Mouse (Mus musculus) C2C12 (cell line): Measurements from ENCODE around the gene Syn3. TPM values are rescaled to one million over a fixed set of nuclear protein-coding genes. Genes with fewer than 3 reads are reported as not detected.
"Not testable (repeated sequence)": the region's sequence is repeated elsewhere in the genome, so short reads cannot be mapped to it uniquely, and the experiment has no call there.

Source experiments
- H3K27me3 ChIP-seq: one replicate; pipeline ENCODE4 v1.6.1; 2011; ENCODE audit not compliant: control insufficient read depth, insufficient read depth, insufficient read length
- H3K36me3 ChIP-seq: one replicate; pipeline ENCODE4 v1.6.1; 2011; ENCODE audit not compliant: control insufficient read depth, insufficient read depth
- H3K4me3 ChIP-seq: one replicate; pipeline ENCODE4 v1.5.1; 2011; ENCODE audit warnings: mild to moderate bottlenecking, control low read depth; ENCODE audit not compliant: poor library complexity, insufficient read depth, severe bottlenecking
- H3K79me2 ChIP-seq: one replicate; pipeline ENCODE4 v1.6.1; 2011; ENCODE audit not compliant: control insufficient read depth, insufficient read depth
- H3K79me3 ChIP-seq: one replicate; pipeline ENCODE4 v1.6.1; 2011; ENCODE audit warnings: low read depth, control low read depth
- H3ac ChIP-seq: one replicate; pipeline ENCODE3; 2011; ENCODE audit warnings: low read depth; ENCODE audit not compliant: control insufficient read depth, insufficient read length
- CEBPB ChIP-seq: IDR thresholded peaks from one replicate; pipeline ENCODE4 v1.6.1; 2011; ENCODE audit warnings: low read depth, mild to moderate bottlenecking, control low read depth, moderate library complexity
- CTCF ChIP-seq: IDR thresholded peaks from one replicate; pipeline ENCODE4 v1.5.1; 2011; ENCODE audit not compliant: control insufficient read depth, insufficient read depth, insufficient read length
- FOSL1 ChIP-seq: IDR thresholded peaks from one replicate; pipeline ENCODE4 v1.8.0; 2011; ENCODE audit warnings: mild to moderate bottlenecking, low read length; ENCODE audit not compliant: poor library complexity, insufficient read depth, severe bottlenecking
- MAX ChIP-seq: IDR thresholded peaks from one replicate; pipeline ENCODE4 v1.6.1; 2011; ENCODE audit warnings: mild to moderate bottlenecking, control low read depth
- MYOD1 ChIP-seq: IDR thresholded peaks from one replicate; pipeline ENCODE4 v1.6.1; 2011; ENCODE audit warnings: low read depth; ENCODE audit not compliant: control insufficient read depth, insufficient read length
- MYOG ChIP-seq: IDR thresholded peaks from one replicate; pipeline ENCODE4 v1.6.1; 2011; ENCODE audit not compliant: control insufficient read depth, insufficient read length; ENCODE audit errors: extremely low read depth
- USF1 ChIP-seq: IDR thresholded peaks from one replicate; pipeline ENCODE4 v1.6.1; 2011; ENCODE audit warnings: low read depth, mild to moderate bottlenecking, control low read depth, moderate library complexity
- polyA plus RNA-seq: library from polyadenylated mRNA; unstranded; fragments of >200 nt; fragmentation: generic; extraction: Trizol; gene quantifications from one replicate; pipeline ENCODE4 v1.2.1, GENCODE M21; 2012; ENCODE audit warnings: missing spikeins

Gene Syn3
- polyA plus RNA-seq, 1 experiment, result 0.20 TPM

DNA sequence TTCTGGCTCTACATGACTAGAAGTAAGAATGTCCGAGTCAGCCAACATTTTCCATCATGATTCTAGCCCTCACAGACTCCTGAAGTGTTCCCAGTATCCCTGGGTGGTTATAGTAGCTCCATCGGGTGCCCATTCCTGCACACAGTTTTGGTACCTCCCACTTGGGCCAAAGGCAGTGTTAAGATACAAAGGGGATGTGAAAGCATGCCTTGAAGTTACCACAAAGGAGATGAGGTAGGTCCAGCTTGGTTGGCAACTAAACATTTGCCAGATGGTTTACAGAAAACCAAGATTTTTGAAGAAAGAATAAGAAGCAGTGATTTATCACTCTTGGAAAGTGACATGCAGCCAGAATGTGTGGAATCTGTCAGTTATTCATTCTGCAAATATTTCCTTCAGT is 53.5 kb downstream of the Syn3 start:
- Histone ChIP-seq H3K36me3 (no peaks in the 10 kb centered on the region), H3K79me2 (no peaks in the 10 kb centered on the region), H3K4me3 (no peak overlapping the region), H3K27me3 (no peaks in the 10 kb centered on the region), H3ac (no peak overlapping the region), H3K79me3 (no peaks in the 10 kb centered on the region)
- TF ChIP-seq FOSL1 (no peak), MYOD1 (no peak), MAX (peak; percentile 44), MYOG (no peak), USF1 (no peak), CTCF (no peak)

DNA sequence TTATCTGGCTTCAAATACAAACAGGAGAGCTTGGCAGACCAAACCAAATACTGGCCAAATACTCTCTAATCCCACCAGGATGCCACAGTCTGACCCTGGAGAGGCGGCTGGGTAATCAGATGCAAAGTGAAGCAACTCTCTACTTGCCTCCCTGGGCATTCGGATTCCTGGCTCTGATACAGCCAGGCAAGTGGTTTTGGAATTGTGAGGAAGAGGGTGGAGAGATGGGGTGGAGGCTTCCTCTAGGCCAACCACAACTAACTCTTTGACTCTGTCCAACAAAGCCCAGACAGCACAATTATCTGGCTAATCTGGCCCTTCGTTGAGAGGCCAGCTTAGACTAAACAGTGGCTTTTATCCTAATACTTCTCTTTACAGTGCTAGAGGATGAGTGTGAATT is 54.0 kb downstream of the Syn3 start:
- Histone ChIP-seq H3K79me2 (no peaks in the 10 kb centered on the region), H3K4me3 (no peak overlapping the region), H3K27me3 (no peaks in the 10 kb centered on the region), H3K36me3 (no peaks in the 10 kb centered on the region), H3ac (no peak overlapping the region), H3K79me3 (no peaks in the 10 kb centered on the region)
- TF ChIP-seq CEBPB (peak; percentile 24), MYOD1 (no peak), USF1 (no peak)

DNA sequence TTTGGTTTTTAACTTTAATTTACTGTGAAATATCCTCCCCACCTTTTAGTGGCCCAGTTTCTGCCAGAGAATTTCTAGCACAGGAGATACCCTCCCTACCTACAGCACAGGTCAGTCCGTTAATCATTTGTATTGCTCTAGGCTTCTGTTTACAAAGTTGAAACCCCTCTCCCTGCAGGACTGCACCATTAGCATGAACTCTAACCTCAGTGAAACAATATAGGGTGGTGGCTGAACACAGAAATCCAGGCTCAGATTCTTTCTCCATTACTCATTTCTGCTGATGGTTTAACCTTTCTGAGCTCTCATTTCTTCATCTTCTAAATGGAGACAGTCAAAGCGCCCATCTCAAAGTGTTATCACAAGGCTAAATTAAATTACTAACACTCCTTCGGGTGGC is 56.9 kb downstream of the Syn3 start:
- Histone ChIP-seq H3K79me2 (no peaks in the 10 kb centered on the region), H3K27me3 (no peaks in the 10 kb centered on the region), H3K36me3 (no peaks in the 10 kb centered on the region), H3K4me3 (no peak overlapping the region), H3K79me3 (no peaks in the 10 kb centered on the region), H3ac (no peak overlapping the region)
- TF ChIP-seq MYOG, result no peak
- no peak for TF ChIP-seq MYOD1
- no peak for TF ChIP-seq FOSL1
- TF ChIP-seq MAX, result no peak
- TF ChIP-seq CEBPB, result no peak
- TF ChIP-seq CTCF, result no peak
- no peak for TF ChIP-seq USF1

DNA sequence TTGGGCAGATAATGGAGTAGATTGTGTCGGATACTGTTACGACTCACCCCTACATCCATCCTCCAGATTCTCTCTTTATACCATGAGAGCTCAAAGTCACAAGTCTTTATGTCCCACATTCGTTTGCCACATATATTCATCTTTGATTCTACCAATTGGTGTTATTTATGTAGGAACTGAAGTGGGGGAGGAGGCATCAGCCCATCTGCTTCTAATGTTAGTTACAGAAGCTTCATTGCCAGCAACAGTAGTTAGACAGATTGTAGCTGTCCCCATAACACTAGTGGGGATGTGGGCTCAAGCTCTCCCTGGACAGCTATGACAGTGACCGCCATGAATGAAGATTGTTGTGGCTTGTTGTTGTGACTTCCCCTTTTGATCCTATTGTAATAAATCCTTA is 59.1 kb downstream of the Syn3 start:
- no peaks in the 10 kb centered on the region for H3K36me3 ChIP-seq
- TF ChIP-seq FOSL1 (no peak), CTCF (no peak), USF1 (no peak), MYOG (no peak)
- H3K27me3 ChIP-seq, result no peaks in the 10 kb centered on the region
- no peaks in the 10 kb centered on the region for H3K79me3 ChIP-seq
- H3K79me2 ChIP-seq, result no peaks in the 10 kb centered on the region
- H3ac ChIP-seq, result no peak overlapping the region
- no peak overlapping the region for H3K4me3 ChIP-seq

DNA sequence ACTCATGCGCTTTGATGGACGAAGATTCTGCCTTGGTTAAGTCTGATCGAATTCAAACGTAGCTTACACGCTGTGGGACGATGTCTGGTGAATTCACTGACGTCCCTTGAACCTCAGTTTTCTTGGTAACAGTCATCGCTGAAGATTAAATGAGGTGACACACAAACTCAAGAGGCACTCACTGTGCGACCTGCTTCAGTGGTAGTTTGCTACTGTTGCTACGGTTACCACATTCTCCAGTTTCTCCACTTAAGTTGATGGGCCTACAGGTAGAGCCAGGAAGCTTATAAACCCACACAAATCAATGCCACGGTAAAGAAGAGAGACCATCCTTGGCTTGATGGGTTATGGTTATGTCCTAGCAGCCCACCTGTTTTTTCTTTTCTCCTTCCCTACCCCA is 61.4 kb downstream of the Syn3 start:
- Histone ChIP-seq H3ac (no peak overlapping the region), H3K79me3 (no peaks in the 10 kb centered on the region), H3K79me2 (no peaks in the 10 kb centered on the region), H3K27me3 (no peaks in the 10 kb centered on the region), H3K36me3 (no peaks in the 10 kb centered on the region), H3K4me3 (no peak overlapping the region)
- TF ChIP-seq MYOD1, result no peak
- no peak for TF ChIP-seq USF1
- no peak for TF ChIP-seq MAX
- no peak for TF ChIP-seq MYOG
- no peak for TF ChIP-seq FOSL1

DNA sequence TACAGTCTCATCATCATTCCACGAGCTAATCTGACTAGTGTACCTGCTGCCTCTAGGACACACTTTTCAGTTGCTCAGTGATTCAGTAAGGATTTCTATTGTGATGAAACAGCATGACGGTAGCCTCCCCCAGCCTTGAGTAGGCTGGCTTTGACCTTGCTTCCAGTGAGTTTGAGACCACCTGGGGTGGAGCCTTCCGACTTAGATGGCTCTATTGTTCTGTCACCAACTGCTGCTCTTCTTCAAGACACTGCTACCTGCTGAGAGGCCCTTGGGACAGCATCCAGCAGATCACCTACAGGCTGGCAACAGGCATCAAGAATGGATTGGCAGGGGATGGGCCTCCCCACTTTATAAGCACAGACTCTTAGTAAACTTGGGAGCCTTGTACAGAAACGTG is 63.7 kb downstream of the Syn3 start:
- H3K79me2 ChIP-seq, H3K27me3 ChIP-seq, H3ac ChIP-seq, H3K36me3 ChIP-seq, H3K79me3 ChIP-seq, H3K4me3 ChIP-seq: not testable (repeated sequence)

DNA sequence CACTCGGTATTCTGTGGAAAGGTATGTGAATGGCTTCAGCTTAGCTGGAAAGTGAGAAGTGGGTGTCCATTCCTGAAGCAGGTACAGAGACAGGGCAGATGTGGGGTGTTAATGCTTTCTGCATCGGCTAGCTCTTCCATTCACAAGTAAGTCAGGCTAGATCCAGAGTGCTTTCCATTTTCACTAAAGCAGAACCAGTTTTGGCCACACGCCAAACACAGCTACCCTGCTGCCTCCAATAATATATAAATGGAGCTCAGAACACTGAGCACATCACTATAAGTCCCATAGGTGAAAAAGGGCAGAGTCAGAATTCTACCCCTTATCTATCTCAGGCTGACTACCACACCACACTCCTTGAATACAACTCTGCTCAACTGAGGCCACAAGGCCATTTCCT is 69.0 kb downstream of the Syn3 start:
- no peaks in the 10 kb centered on the region for H3K79me2 ChIP-seq
- no peak overlapping the region for H3K4me3 ChIP-seq
- no peak for TF ChIP-seq CTCF
- no peak for TF ChIP-seq FOSL1
- H3K79me3 ChIP-seq, result no peaks in the 10 kb centered on the region
- no peaks in the 10 kb centered on the region for H3K36me3 ChIP-seq
- peaks cover 14% of the 10 kb centered on the region for H3K27me3 ChIP-seq
- H3ac ChIP-seq, result no peak overlapping the region
